Mouse (Mus musculus) hindbrain, embryonic 12.5 days (tissue): ENCODE measurements at regions not wholly inside any gene's neighbourhood (a gene's known extent, or its start where the extent isn't known, plus 50 kb on each side); places are given as distances from the start of the nearest gene placed in this dataset.

Source experiments
- ATAC-seq: fragments of 200-750 bp; cut with Nextera tagmentation; 2 replicates; pipeline ENCODE4 v1.8.0; 2017; ENCODE audit warnings: moderate TSS enrichment; ENCODE audit not compliant: low FRiP score
- H3K27ac ChIP-seq: fragments of 300-500 bp; sonication (generic); 2 replicates; pipeline ENCODE4 v1.5.1; 2016; ENCODE audit warnings: mild to moderate bottlenecking
- H3K27me3 ChIP-seq: fragments of 300-500 bp; sonication (generic); 2 replicates; pipeline ENCODE4 v1.6.1; 2016; ENCODE audit warnings: mild to moderate bottlenecking
- H3K36me3 ChIP-seq: fragments of 300-500 bp; sonication (generic); 2 replicates; pipeline ENCODE4 v1.6.1; 2016; ENCODE audit warnings: mild to moderate bottlenecking
- H3K4me1 ChIP-seq: fragments of 300-500 bp; sonication (generic); 2 replicates; pipeline ENCODE4 v1.6.1; 2016
- H3K4me2 ChIP-seq: fragments of 300-500 bp; sonication (generic); replicated peaks from 2 replicates; pipeline ENCODE4 v1.6.1; 2016; ENCODE audit warnings: mild to moderate bottlenecking
- H3K4me3 ChIP-seq: fragments of 300-500 bp; sonication (generic); 2 replicates; pipeline ENCODE4 v1.5.1; 2016; ENCODE audit warnings: mild to moderate bottlenecking
- H3K9ac ChIP-seq: fragments of 300-500 bp; sonication (generic); 2 replicates; pipeline ENCODE4 v1.6.1; 2016; ENCODE audit warnings: mild to moderate bottlenecking, moderate library complexity
- H3K9me3 ChIP-seq: fragments of 300-500 bp; sonication (generic); replicated peaks from 2 replicates; pipeline ENCODE4 v1.6.1; 2016; ENCODE audit warnings: mild to moderate bottlenecking
- WGBS: fragments of 180-500 bp; shearing (Covaris S2); methylation state at CpG from one replicate; pipeline ENCODE4 v1.1.7; 2016; 5-methylcytosine and 5-hydroxymethylcytosine counted together

GRCm38 (mm10) chr8:104022231-104022630, 79.2 kb upstream of the Cdh5 start:
- Histone ChIP-seq H3K9ac (no peak overlapping the region), H3K4me2 (no peak overlapping the region), H3K4me1 (no peaks in the 10 kb centered on the region), H3K27ac (no peak overlapping the region), H3K9me3 (no peaks in the 10 kb centered on the region), H3K27me3 (no peaks in the 10 kb centered on the region), H3K36me3 (no peaks in the 10 kb centered on the region), H3K4me3 (no peak overlapping the region)
- WGBS, result 78% methylated on average over 7 of the region's 7 CpGs
- no peak for ATAC-seq

GRCm38 (mm10) chr8:104022691-104023509, 78.5 kb upstream of the Cdh5 start:
- WGBS, result 58% methylated on average over 9 of the region's 9 CpGs
- Histone ChIP-seq H3K4me1 (no peaks in the 10 kb centered on the region), H3K27me3 (no peaks in the 10 kb centered on the region), H3K4me3 (no peak overlapping the region), H3K4me2 (no peak overlapping the region), H3K36me3 (no peaks in the 10 kb centered on the region), H3K27ac (peak overlapping the region; percentile 35; the same call in 1 of the 2 replicates), H3K9me3 (no peaks in the 10 kb centered on the region), H3K9ac (no peak overlapping the region)
- no peak for ATAC-seq

GRCm38 (mm10) chr8:104027161-104027821, 74.1 kb upstream of the Cdh5 start:
- Histone ChIP-seq H3K36me3 (no peaks in the 10 kb centered on the region), H3K4me1 (0 out of 2 replicates have a peak, but pooled peaks cover 2% of the 10 kb centered on the region), H3K27me3 (no peaks in the 10 kb centered on the region), H3K4me2 (no peak overlapping the region), H3K9ac (no peak overlapping the region), H3K4me3 (no peak overlapping the region), H3K9me3 (no peaks in the 10 kb centered on the region), H3K27ac (no peak overlapping the region)
- ATAC-seq, result peak; percentile 21; the same call in 1 of the 2 replicates
- WGBS, result 75% methylated on average over 11 of the region's 11 CpGs

GRCm38 (mm10) chr8:104028626-104029025, 72.8 kb upstream of the Cdh5 start:
- H3K27ac ChIP-seq, result no peak overlapping the region

GRCm38 (mm10) chr8:104032179-104032578, 69.2 kb upstream of the Cdh5 start:
- Histone ChIP-seq H3K9me3 (no peaks in the 10 kb centered on the region), H3K4me2 (no peak overlapping the region), H3K4me3 (no peak overlapping the region), H3K27ac (no peak overlapping the region), H3K27me3 (no peaks in the 10 kb centered on the region), H3K36me3 (no peaks in the 10 kb centered on the region), H3K9ac (no peak overlapping the region), H3K4me1 (0 out of 2 replicates have a peak, but pooled peaks cover 2% of the 10 kb centered on the region)
- no peak for ATAC-seq
- WGBS, result 89% methylated on average over 2 of the region's 2 CpGs

More at GRCm38 (mm10) chr8:104028626-104029025, 72.8 kb upstream of the Cdh5 start:
- Histone ChIP-seq H3K4me3 (no peak overlapping the region), H3K4me2 (peak overlapping the region; percentile 36), H3K27me3 (no peaks in the 10 kb centered on the region), H3K36me3 (no peaks in the 10 kb centered on the region), H3K9ac (no peak overlapping the region), H3K4me1 (0 out of 2 replicates have a peak, but pooled peaks cover 2% of the 10 kb centered on the region), H3K9me3 (no peaks in the 10 kb centered on the region)
- ATAC-seq, result peak; percentile 88
- WGBS, result 2% methylated on average over 22 of the region's 22 CpGs

GRCm38 (mm10) chr8:104033148-104033547, 68.3 kb upstream of the Cdh5 start:
- Histone ChIP-seq H3K4me2 (no peak overlapping the region), H3K4me1 (0 out of 2 replicates have a peak, but pooled peaks cover 2% of the 10 kb centered on the region), H3K4me3 (no peak overlapping the region), H3K9ac (no peak overlapping the region), H3K27me3 (no peaks in the 10 kb centered on the region), H3K27ac (no peak overlapping the region), H3K9me3 (no peaks in the 10 kb centered on the region), H3K36me3 (no peaks in the 10 kb centered on the region)
- WGBS, result 51% methylated on average over 2 of the region's 2 CpGs
- ATAC-seq, result no peak

GRCm38 (mm10) chr8:104034286-104034685, 67.1 kb upstream of the Cdh5 start:
- ATAC-seq, result no peak
- H3K4me1 ChIP-seq, result peaks cover 5% of the 10 kb centered on the region; the same call in 1 of the 2 replicates

GRCm38 (mm10) chr8:104036580-104037477, 64.6 kb upstream of the Cdh5 start:
- Histone ChIP-seq H3K27me3 (no peaks in the 10 kb centered on the region), H3K4me2 (no peak overlapping the region), H3K27ac (no peak overlapping the region), H3K4me1 (peaks cover 5% of the 10 kb centered on the region; the same call in 1 of the 2 replicates), H3K9me3 (no peaks in the 10 kb centered on the region), H3K4me3 (no peak overlapping the region), H3K9ac (no peak overlapping the region), H3K36me3 (no peaks in the 10 kb centered on the region)
- WGBS, result 82% methylated on average over 26 of the region's 26 CpGs
- ATAC-seq, result no peak

More at GRCm38 (mm10) chr8:104034286-104034685, 67.1 kb upstream of the Cdh5 start:
- no peak overlapping the region for H3K9ac ChIP-seq
- no peak overlapping the region for H3K4me3 ChIP-seq
- H3K27me3 ChIP-seq, result no peaks in the 10 kb centered on the region
- 85% methylated on average over 3 of the region's 3 CpGs for WGBS
- H3K27ac ChIP-seq, result no peak overlapping the region
- H3K4me2 ChIP-seq, result no peak overlapping the region
- no peaks in the 10 kb centered on the region for H3K9me3 ChIP-seq
- H3K36me3 ChIP-seq, result no peaks in the 10 kb centered on the region

GRCm38 (mm10) chr8:104037611-104038010, 63.8 kb upstream of the Cdh5 start:
- H3K9me3 ChIP-seq, result no peaks in the 10 kb centered on the region
- H3K4me3 ChIP-seq, result no peak overlapping the region
- H3K4me1 ChIP-seq, result peaks cover 13% of the 10 kb centered on the region
- no peaks in the 10 kb centered on the region for H3K27me3 ChIP-seq
- no peak for ATAC-seq
- H3K4me2 ChIP-seq, result no peak overlapping the region
- H3K27ac ChIP-seq, result no peak overlapping the region
- 82% methylated on average over 7 of the region's 7 CpGs for WGBS
- H3K9ac ChIP-seq, result no peak overlapping the region
- H3K36me3 ChIP-seq, result no peaks in the 10 kb centered on the region

GRCm38 (mm10) chr8:104039526-104039925, 61.9 kb upstream of the Cdh5 start:
- Histone ChIP-seq H3K27ac (no peak overlapping the region), H3K9ac (no peak overlapping the region), H3K36me3 (no peaks in the 10 kb centered on the region), H3K9me3 (no peaks in the 10 kb centered on the region), H3K4me1 (peaks cover 15% of the 10 kb centered on the region), H3K27me3 (no peaks in the 10 kb centered on the region), H3K4me2 (no peak overlapping the region), H3K4me3 (no peak overlapping the region)
- no peak for ATAC-seq
- 79% methylated on average over 12 of the region's 12 CpGs for WGBS

GRCm38 (mm10) chr8:104041522-104041921, 59.9 kb upstream of the Cdh5 start:
- Histone ChIP-seq H3K27me3 (no peaks in the 10 kb centered on the region), H3K27ac (no peak overlapping the region), H3K9ac (no peak overlapping the region), H3K4me3 (no peak overlapping the region), H3K4me2 (no peak overlapping the region), H3K4me1 (peaks cover 15% of the 10 kb centered on the region), H3K9me3 (0 out of 2 replicates have a peak, but pooled peaks cover 5% of the 10 kb centered on the region), H3K36me3 (no peaks in the 10 kb centered on the region)
- WGBS, result 78% methylated on average over 5 of the region's 5 CpGs
- ATAC-seq, result no peak

GRCm38 (mm10) chr8:104042434-104042833, 59.0 kb upstream of the Cdh5 start:
- WGBS, result 40% methylated on average over 8 of the region's 8 CpGs
- no peak overlapping the region for H3K27ac ChIP-seq
- no peaks in the 10 kb centered on the region for H3K27me3 ChIP-seq
- ATAC-seq, result no peak
- H3K9ac ChIP-seq, result no peak overlapping the region
- H3K4me2 ChIP-seq, result no peak overlapping the region
- no peak overlapping the region for H3K4me3 ChIP-seq
- 0 out of 2 replicates have a peak, but pooled peaks cover 5% of the 10 kb centered on the region for H3K9me3 ChIP-seq
- peaks cover 15% of the 10 kb centered on the region for H3K4me1 ChIP-seq
- H3K36me3 ChIP-seq, result no peaks in the 10 kb centered on the region
